ENCODE assay signal across 9 mouse cellular contexts in the genomic region with DNA sequence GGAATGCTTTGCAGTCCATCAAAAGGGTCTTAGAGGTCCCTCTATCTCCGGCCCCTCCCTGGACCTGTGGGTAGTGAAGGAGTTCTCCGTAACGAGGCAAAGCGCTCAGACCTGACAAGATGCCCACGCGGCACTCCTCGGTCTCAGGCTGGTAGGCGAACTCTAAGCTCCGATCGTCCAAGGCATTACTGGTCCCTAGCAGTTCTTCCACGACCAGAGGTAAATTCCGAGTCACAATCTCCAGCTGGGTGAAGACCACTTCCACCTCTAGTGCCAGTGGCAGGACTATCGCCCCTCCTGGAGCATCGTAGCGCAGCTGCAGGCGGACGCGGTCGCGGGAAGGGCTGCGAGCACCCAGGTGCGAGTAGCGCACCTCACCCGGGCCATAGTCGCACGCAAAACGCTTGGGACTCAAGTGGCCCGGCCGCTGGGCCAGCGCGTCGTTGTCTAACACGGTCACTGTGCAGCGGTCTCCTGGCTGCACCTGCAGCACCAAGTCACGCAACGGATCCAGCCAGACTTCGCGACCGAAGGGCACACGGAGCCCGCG. TPM values are rescaled to one million over a fixed set of nuclear protein-coding genes. Genes with fewer than 3 reads are reported as not detected.
A peak's percentile ranks its signal among the peaks of the same experiment; 100 is the strongest.
DNase-seq lines count a peak whose midpoint lies in the region; ATAC-seq and TF ChIP-seq lines count a peak whose summit lies in the region.
"Had no signal": no experiment of that assay in that cellular context is flagged by ENCODE, and none has a peak within 500 bp of the region (broad histone marks: within the 10 kb centered on the region; RNA-seq: fewer than 3 reads in every experiment).

No protein-coding gene starts in this region.

- no peaks in the 10 kb centered on the region; the same call in 1 of the 2 replicates for H3K4me1 ChIP-seq in erythroblast, embryonic 14.5 days (ENCODE audit: control insufficient read depth)
- peaks cover 14% of the 10 kb centered on the region for H3K4me1 ChIP-seq in testis, adult 2 months (ENCODE audit: control insufficient read depth, insufficient read depth, low read length)
- peaks cover 26% of the 10 kb centered on the region for H3K4me1 ChIP-seq in limb, embryonic 13.5 days
- H3K4me1 ChIP-seq in midbrain, postnatal 0 days (ENCODE audit: insufficient read depth, low read length), result no peaks in the 10 kb centered on the region; the same call in 1 of the 2 replicates

- no peak for TF ChIP-seq CTCF in testis, adult 2 months (IDR thresholded peaks at IDR 0.05; ENCODE audit: control insufficient read depth, insufficient read depth, insufficient replicate concordance, low read depth, low read length)
- TF ChIP-seq CTCF in midbrain, postnatal 0 days (IDR thresholded peaks at IDR 0.05), result no peak

- H3K9me3 ChIP-seq in erythroblast, embryonic 14.5 days (ENCODE audit: control insufficient read depth, low read length), result peaks cover 13% of the 10 kb centered on the region
- peaks cover 27% of the 10 kb centered on the region for H3K9me3 ChIP-seq in limb, embryonic 13.5 days
- H3K9me3 ChIP-seq in midbrain, postnatal 0 days (ENCODE audit: low read length), result 0 out of 2 replicates have a peak, but pooled peaks cover 6% of the 10 kb centered on the region

- TF ChIP-seq POLR2A in testis, adult 2 months (IDR thresholded peaks at IDR 0.05; ENCODE audit: control insufficient read depth, low read depth, low read length), result no peak

- peaks cover 49% of the 10 kb centered on the region for H3K27me3 ChIP-seq in erythroblast, embryonic 14.5 days (ENCODE audit: control insufficient read depth)
- H3K27me3 ChIP-seq in testis, adult 2 months (ENCODE audit: control insufficient read depth, insufficient read depth, low read length), result no peaks in the 10 kb centered on the region
- peaks cover 35% of the 10 kb centered on the region for H3K27me3 ChIP-seq in limb, embryonic 13.5 days
- H3K27me3 ChIP-seq in midbrain, postnatal 0 days (ENCODE audit: insufficient read depth, low read length), result peaks cover 21% of the 10 kb centered on the region; the same call in 1 of the 2 replicates

- no peaks in the 10 kb centered on the region for H3K36me3 ChIP-seq in erythroblast, embryonic 14.5 days (ENCODE audit: control insufficient read depth)
- H3K36me3 ChIP-seq in testis, adult 2 months (ENCODE audit: control insufficient read depth, insufficient read depth, low read length), result no peaks in the 10 kb centered on the region
- peaks cover 24% of the 10 kb centered on the region for H3K36me3 ChIP-seq in limb, embryonic 13.5 days
- H3K36me3 ChIP-seq in midbrain, postnatal 0 days (ENCODE audit: insufficient read depth, low read length), result no peaks in the 10 kb centered on the region

- no peak overlapping the region for H3K27ac ChIP-seq in testis, adult 2 months (ENCODE audit: control insufficient read depth, insufficient read depth, low read depth, low read length)
- peak overlapping the region; percentile 44; the same call in 1 of the 2 replicates for H3K27ac ChIP-seq in limb, embryonic 13.5 days
- H3K27ac ChIP-seq in midbrain, postnatal 0 days (ENCODE audit: low read depth, low read length), result no peak overlapping the region

- under 1% methylated on average over 42 of the region's 42 CpGs for WGBS in limb, embryonic 13.5 days
- WGBS in midbrain, postnatal 0 days, result under 1% methylated on average over 42 of the region's 42 CpGs

- peak overlapping the region; percentile 99 for H3K4me2 ChIP-seq in limb, embryonic 13.5 days (replicated peaks)
- peak overlapping the region; percentile 97 for H3K4me2 ChIP-seq in midbrain, postnatal 0 days (ENCODE audit: low read depth, low read length, poor library complexity, severe bottlenecking)

- H3K4me3 ChIP-seq in erythroblast, embryonic 14.5 days (replicated peaks), result peak overlapping the region; percentile 47
- H3K4me3 ChIP-seq in testis, adult 2 months (ENCODE audit: control insufficient read depth, low read depth, low read length), result peak overlapping the region; percentile 35
- H3K4me3 ChIP-seq in limb, embryonic 13.5 days, result peak overlapping the region; percentile 62
- H3K4me3 ChIP-seq in midbrain, postnatal 0 days (ENCODE audit: low read depth, low read length), result peak overlapping the region; percentile 49

- ATAC-seq in erythroblast, adult 5-6 weeks (replicated peaks; ENCODE audit: low FRiP score, poor library complexity, severe bottlenecking), result no peak
- peak; percentile 4; the same call in 1 of the 2 replicates for ATAC-seq in limb, embryonic 13.5 days (ENCODE audit: low FRiP score, low read depth)
- ATAC-seq in midbrain, postnatal 0 days (ENCODE audit: low FRiP score), result peak; percentile 35

- H3K9ac ChIP-seq in limb, embryonic 13.5 days, result peak overlapping the region; percentile 68
- H3K9ac ChIP-seq in midbrain, postnatal 0 days (replicated peaks; ENCODE audit: low read length, poor library complexity, severe bottlenecking), result peak overlapping the region; percentile 29; the same call in 1 of the 2 replicates

- no peak for DNase-seq in testis, postnatal 14 days (ENCODE audit: low spot score)
- no peak for DNase-seq in midbrain, postnatal 0 days (ENCODE audit: low spot score)
- DNase-seq in urinary bladder, postnatal 10 days (ENCODE audit: low spot score), result no peak
- no peak for DNase-seq in B cell, adult 2 months

RNA-seq across cellular contexts. Expression of gene Frem2, which starts 0.8 kb away (rescaled TPM):
- polyA plus RNA-seq in erythroblast, embryonic 14.5 days (2012), result 0.02 TPM in 1 of 2 replicates, not detected in the other
- total RNA-seq in erythroblast, adult 5-6 weeks (2015; ENCODE audit: low replicate concordance), result not detected in 2 replicates
- total RNA-seq in erythroblast, adult 5-6 weeks (2017; ENCODE audit: low replicate concordance), result not detected in 2 replicates
- 0.79 and 0.98 TPM in 2 replicates for polyA plus RNA-seq in testis, adult 2 months (2012; rRNA removed)
- 5.7 and 6.8 TPM in 2 replicates for polyA plus RNA-seq in limb, embryonic 13.5 days (2015; fragmentation: Nextera tagmentation; extraction: Ambion mirVana)
- 8.8 and 10.0 TPM in 2 replicates for total RNA-seq in midbrain, postnatal 0 days (2014; rRNA removed)
- 1.0 and 1.5 TPM in 2 replicates for polyA plus RNA-seq in midbrain, postnatal 0 days (2015; fragmentation: Nextera tagmentation; extraction: Ambion mirVana)
- polyA plus RNA-seq: C2C12 had no signal
